Mouse (Mus musculus) embryo, embryonic 10 days (tissue): ENCODE data around the gene Prss50.

Source experiments
- DNase-seq: peaks from one replicate; pipeline ENCODE4 v3.0.0-alpha.2; 2015; ENCODE audit warnings: low spot score

The Prss50 gene

DNA sequence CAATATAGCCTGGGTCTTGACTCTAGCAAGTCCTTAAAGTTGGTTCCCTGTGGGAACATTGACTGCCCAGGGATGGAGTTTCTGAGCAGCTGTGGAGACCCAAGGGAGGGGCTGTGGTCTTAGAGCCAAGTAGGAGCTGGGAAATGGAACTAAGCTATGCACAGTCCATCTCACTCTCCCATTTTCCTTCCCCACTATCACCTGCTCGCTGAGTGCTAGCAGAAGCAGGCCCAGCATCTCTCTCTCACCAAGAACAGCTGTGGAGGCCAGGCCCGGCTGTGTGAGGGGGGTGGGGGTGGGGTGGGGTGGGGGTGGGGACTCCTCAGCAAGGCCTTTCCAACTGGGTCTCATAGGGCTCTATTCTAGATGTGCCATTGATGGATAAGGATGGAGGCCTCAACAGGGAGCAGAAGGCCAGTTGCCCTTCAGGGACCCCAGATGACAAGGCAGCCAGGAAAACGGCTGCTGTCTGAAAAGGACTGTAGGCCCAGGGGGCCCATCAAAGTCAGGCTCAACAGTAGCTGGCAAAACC, 17.0 kb downstream of the Prss50 start:
- no peak for DNase-seq

DNA sequence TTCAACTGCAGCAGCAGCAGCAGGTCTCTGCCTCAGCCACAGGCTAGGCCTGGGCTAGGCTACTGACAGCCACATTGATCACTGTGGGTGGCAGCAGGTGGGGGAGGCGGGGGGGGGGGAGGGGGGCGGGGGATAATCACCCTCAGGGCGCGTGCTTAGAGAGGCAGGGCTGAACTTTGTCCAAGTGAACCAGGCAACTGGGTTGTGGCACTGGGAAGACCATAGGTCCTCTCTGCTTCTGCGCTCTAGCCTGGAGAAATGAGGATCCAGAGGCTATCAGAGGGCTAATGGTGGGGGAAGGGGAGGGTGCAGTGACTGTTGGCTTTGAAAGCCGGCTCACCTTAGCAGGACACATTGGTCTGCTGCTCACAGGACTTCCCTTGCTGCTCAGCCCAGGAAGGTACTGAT, 17.5 kb downstream of the Prss50 start:
- DNase-seq: peak; percentile 39

- no peak for DNase-seq
Observed at GRCm38 (mm10) chr9:110877353-110877752, 19.6 kb downstream of the Prss50 start.

GRCm38 (mm10) chr9:110877888-110878287, 20.1 kb downstream of the Prss50 start:
- DNase-seq: no peak

DNA sequence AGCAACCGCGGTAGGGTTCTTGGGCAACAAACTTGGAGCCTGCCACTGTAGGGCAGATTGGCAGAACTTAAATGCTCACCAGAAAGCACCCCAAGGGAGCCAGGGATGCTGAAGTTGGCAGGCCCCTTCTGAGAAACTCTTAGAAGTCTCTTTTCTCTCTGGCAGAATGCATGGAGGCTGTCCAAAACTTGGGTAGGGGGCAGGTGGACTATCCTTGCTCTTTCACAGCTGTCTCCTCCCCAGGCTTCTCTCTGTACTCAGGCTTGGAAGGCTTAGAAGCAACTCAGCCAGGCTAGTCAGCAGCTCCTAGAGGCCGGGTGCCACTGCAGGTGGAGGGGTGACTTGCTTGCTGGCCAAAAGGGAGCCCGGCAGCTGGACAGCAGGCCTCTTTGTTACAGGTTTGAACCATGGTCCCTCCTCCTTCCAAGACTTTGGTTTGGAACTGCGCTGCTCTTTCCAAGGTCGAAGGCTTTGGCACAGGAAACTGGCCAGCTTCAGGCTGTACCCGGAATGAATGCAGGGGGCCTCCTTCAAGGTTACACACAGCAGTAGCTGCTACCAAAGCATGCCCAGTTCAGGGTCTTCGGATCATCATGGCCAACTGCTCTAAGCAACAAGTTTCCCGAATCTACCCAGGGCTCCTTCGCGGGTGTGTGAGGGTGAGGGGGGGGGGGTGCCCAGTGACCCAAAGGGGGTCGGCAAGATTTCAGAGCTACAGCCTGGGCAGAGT, 21.6 kb downstream of the Prss50 start, which contains the start of gene Als2cl:
TSS of gene Als2cl (plus strand) at position 680 of the 730 bp plus-strand sequence.
- DNase-seq: peak; percentile 31

DNA sequence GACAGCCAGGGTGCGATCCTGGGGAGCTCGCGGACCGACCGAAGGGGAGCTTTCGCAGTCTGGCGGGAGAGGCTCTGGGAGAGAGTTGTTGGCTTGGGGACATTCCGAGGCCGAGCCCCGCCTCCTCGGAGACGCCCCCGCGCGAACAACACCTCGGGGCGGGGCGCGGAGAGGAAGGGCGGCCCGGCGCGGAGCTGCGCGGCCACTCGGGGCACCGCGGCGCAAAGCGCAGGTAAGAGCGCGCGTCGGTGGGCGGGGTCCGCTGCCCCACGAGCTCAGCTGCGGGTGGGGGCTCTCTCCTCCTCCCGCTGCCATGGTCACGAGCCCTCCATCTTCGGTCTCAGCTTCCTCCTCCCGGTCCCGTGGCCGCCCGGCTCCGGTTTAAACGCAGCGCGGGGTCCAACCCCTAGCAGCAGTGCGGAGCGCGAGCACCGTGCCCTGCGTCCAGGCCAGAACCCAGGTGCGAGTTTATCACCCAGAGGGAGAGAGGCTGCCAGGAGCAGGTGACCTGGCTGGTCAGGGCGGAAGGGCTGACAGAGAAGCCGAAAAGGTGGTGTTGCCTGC, 22.3 kb downstream of the Prss50 start, which contains the start of gene Tmie:
TSS of gene Tmie (minus strand) at position 116 of the 564 bp plus-strand sequence.
- DNase-seq: peak; percentile 42

- no peak for DNase-seq
Observed at GRCm38 (mm10) chr9:110880772-110881171, 23.0 kb downstream of the Prss50 start.

DNA sequence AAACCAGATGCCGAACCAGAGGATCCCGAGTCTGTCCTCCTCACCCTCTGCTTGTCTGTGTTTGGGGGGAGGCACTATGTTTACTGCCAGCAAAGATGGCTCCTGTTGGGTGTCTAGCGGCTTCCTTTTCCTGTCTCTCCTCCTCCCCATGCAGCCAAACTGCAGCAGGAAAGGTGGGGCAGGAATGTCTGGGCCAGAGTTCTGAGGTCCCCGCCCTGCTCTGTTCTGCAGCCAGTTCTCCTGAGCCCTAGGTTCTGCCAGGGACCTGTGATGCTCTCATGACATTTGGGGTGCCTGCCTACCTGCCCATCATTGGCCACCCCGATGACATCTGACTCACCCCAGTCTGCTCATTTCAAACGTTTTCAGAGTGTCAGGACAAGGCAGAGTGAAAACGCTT, 24.2 kb downstream of the Prss50 start:
- DNase-seq: no peak

DNA sequence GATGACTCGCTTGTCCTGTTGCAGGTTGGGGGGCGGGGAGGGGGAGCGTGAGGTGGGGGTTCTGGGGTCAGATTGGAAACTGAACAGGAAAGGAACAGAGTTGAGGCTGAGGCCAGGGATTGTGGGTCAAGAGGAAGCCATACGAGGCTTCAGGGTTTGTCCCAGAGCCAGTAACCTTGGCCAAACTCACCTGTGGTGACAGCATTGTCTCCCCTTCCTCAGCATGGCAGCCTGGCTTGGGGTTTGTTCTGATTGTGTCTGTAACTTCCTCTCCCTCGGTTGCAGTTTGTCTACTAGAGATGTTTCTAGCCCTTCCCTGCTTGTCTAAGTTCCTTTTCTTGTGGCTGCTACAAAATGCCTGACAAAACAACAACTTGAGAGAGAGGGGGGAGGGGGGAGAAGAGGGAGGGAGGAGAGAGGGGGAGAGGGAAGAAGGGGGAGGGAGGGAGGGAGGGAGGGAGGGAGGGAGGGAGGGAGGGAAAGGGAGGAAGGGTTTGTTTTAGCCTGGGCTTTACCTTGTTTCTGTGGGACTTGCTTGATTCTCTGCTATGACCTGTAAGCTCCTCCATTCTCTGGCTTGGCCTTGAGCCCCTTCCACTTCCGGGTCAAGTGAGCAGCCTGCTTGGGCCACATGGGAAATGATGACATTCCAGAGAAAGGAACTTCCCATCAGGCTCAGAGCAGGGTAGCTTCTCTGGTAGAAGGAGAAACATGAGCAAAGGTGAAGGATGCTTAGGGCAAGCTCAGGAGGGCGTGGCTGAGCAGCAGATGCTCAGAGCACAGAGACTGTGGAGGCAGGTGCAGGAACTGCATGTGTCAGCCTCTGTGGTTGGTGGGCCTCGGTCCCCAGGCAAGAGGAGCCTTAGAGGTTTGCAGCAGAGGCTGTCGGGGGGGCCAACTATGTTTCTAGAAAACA, 29.9 kb downstream of the Prss50 start:
- DNase-seq: no peak

DNA sequence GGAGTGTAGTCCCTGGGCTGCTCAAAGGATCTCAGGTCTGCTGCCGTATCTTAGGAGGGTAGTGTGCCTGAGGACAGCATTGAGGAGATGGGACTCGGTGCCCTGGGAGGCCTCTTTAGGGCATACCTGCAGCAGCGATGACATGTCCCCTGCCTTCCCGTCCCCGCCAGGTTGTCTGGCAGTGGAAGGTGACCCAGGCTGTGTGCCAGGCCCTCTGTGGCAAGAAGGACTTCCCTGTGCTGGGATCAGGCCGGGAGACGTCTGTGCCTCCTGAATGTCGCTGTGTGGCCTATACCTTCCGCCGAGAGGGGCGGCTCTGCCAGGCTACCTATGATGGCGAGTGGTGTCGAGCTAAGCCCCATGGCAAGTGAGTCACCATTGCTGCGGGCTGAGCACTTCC, 31.2 kb downstream of the Prss50 start:
- no peak for DNase-seq

DNA sequence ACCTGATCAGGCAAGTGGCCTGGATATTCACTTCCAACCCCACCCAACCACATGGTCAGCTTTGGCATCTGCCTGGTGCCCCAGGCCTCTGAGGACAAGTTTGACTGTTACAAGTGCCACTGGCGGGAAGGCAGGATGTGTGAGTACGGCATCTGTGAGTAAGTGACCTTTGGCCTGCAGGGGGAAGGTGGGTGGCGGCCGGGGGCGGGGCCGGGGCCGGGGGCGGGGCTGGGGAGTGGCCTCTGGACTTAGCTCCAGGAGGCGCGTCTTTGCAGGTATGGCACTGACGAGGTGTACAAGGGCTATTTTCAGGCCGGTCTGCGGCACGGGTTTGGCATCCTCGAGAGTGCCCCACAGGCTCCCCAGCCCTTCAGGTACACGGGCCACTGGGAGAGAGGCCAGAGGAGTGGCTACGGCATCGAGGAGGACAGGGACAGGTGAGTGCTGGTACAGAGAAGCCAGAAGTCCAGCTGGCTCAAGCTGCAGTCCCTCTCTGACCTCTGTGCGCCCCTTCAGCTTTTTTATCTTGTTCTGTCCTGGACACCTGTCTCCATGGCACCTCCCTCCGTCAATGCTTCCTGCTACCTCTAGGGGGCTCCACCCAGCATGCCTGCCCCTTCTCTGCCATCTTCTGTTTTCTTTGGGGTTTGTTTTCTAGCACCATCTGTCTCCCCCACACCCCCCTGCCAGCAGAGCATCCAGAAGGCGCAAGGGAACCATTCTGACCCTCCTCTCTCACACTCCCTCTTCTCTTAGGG, 32.4 kb downstream of the Prss50 start:
- DNase-seq: peak; percentile 69

- DNase-seq: no peak
Observed at GRCm38 (mm10) chr9:110891077-110891828, 33.5 kb downstream of the Prss50 start.

DNA sequence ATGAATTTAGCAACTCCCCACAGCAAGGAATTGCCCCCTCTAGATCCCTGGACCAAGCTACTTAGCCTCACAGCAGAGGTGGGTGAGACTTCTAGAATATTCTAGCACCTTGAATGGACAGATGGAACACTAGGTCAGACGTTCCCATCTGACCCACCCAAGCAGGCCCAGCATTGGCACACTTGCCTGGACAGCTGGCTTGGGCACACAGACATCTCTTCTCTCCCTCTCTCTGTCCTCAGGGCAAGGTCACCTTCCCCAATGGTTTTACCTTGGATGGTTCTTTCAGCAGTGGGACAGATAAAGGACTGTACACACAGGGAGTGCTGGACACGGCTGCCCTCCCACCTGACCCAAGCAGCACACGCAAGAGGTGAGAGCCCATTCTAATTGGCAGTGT, 34.8 kb downstream of the Prss50 start:
- DNase-seq: no peak

DNA sequence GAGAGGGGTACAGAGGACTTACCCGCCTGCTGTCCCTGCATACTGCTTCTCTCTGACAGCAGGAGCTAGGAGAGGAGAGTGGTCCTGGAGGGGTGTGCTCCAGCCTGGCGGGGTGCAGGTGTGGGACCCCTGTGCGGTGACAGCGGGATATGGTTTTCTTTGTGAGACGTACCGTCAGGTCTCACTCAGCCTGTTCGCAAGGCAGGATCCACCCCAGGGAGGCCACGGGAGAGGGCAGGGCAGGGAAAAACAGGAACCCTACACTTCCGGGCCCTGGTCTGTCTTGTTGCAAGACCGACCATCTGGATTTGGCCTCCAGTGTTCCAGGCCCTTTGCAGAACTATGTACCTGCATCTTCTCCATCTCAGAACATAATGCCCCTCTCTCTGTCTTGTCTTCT, 35.7 kb downstream of the Prss50 start:
- no peak for DNase-seq

- DNase-seq: no peak
Observed at GRCm38 (mm10) chr9:110895507-110895906, 37.7 kb downstream of the Prss50 start.

DNA sequence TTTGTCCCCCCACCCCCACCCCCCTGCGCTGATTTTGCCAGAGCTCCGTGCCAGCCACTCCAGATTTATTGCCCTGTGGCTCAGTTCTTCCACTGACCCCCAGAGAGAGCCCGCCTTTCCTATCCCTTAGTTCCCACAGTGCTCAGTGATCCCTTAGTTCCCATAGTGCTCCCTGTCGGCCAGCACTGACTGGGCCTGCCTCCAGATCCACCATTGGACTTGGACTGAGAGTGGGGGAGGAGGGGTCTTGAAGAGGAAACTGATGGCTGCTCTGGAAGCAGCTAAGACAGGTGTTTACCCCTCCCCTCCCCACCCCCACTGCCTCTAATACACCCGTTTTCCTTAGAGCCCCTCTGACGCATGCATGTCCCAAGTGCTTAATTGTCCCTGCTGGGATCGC, 38.2 kb downstream of the Prss50 start:
- no peak for DNase-seq

- peak; percentile 71 for DNase-seq
Observed at GRCm38 (mm10) chr9:110896595-110896994, 38.8 kb downstream of the Prss50 start.

DNA sequence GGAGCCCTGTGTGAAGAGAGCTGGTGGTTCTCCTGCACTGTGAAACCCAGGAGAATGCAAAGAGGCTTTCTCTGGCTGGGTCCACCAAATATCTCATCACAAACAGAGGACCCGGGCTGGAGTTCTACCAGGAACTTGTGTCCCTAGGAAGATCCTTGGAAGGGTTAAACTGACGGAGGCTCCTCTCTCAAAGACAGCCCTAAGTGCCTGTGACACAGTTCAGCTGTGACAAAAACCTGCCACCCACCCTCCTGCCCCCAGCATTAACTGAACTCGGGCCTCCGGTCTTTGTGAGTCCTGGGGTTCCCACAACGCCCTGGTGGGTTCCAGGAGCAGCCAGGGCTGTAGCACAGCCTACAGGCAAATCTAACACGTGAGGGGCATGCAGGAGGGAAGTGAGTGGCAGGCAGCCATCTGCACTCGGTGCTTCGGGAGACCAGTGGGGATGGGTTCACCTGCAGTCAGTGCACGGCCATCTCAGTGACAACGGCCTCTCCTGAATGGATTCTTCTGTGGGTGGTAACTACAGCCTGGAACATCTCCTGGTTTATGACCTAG, 41.8 kb downstream of the Prss50 start:
- DNase-seq: no peak

DNA sequence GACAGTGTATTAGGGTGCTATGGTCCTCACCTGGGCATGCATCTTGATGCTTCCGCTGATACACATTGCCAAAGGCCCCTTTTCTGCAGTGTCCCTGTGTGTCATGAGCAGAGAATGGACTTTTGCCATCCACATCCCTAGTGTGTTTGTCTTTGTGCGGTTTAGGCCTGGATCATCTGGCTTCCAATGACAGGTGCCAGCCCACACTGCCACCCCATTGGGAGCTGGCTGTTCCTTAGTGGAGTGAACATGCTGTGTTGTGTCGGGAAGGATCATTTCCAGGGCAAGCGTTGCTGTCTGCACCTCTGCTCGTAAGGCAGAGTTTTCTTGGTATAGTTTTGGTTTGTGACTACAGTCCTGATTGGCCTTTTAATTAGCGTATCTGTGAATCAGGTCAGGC, 43.4 kb downstream of the Prss50 start:
- DNase-seq: no peak

DNA sequence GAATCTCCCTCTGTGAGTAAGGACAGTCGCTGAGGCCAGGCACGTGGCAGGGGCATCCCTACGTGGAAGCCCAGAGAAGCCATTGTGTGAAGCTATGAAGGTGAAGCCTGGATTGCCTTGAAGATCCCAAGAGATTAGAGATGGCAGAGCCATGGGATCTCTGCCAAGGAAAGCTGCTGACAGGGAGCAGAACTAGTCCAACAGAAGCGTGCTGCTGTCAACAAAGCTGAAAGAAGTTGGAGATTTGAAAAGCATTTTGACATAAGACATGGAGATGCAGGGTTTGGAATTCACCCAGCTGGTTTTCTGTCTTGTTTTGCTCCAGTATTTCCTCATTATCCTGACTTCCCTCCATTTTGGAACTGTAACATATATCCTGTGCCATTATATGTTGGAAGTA, 44.5 kb downstream of the Prss50 start:
- DNase-seq: no peak
